Mouse (Mus musculus): ENCODE measurements around the gene Fer.

Gene Fer

GRCm38 (mm10) chr17:63863647-63864149 is 836 bp downstream of the Fer start, which contains the start of gene A930002H24Rik:
TSS of gene A930002H24Rik (minus strand) at chr17:63863791.
- in situ Hi-C loops (cut with MboI, MseI) = loop anchor here (5.0 kb wide), 1 partner anchor 461 kb away; no protein-coding TSS in a partner anchor

GRCm38 (mm10) chr17:63864171-63864571 is 1.3 kb downstream of the Fer start:
- in situ Hi-C loops (cut with MboI, MseI) = loop anchor here (5.0 kb wide), 1 partner anchor 462 kb away; no protein-coding TSS in a partner anchor

- in situ Hi-C loops (cut with MboI, MseI) = no loop called here
These were observed 8.9 kb downstream of the Fer start for GRCm38 (mm10) chr17:63871773-63872172.

GRCm38 (mm10) chr17:63878889-63879288 is 16.0 kb downstream of the Fer start:
- in situ Hi-C loops (cut with MboI, MseI) = no loop called here

GRCm38 (mm10) chr17:63880009-63880408 is 17.1 kb downstream of the Fer start:
- in situ Hi-C loops (cut with MboI, MseI) = no loop called here

GRCm38 (mm10) chr17:63886988-63887387 is 24.1 kb downstream of the Fer start:
- in situ Hi-C loops (cut with MboI, MseI) = no loop called here

- in situ Hi-C loops (cut with MboI, MseI) = no loop called here
These were observed 27.7 kb downstream of the Fer start for GRCm38 (mm10) chr17:63890611-63891010.

GRCm38 (mm10) chr17:63895829-63896228 is 33.0 kb downstream of the Fer start:
- in situ Hi-C loops (cut with MboI, MseI) = no loop called here

- in situ Hi-C loops (cut with MboI, MseI) = no loop called here
These were observed 34.2 kb downstream of the Fer start for GRCm38 (mm10) chr17:63897050-63897449.

- in situ Hi-C loops (cut with MboI, MseI) = no loop called here
These were observed 46.4 kb downstream of the Fer start for GRCm38 (mm10) chr17:63909297-63909696.

- in situ Hi-C loops (cut with MboI, MseI) = no loop called here
These were observed 58.8 kb downstream of the Fer start for GRCm38 (mm10) chr17:63921601-63922203.

GRCm38 (mm10) chr17:63925581-63925980 is 62.7 kb downstream of the Fer start:
- in situ Hi-C loops (cut with MboI, MseI) = no loop called here

GRCm38 (mm10) chr17:63930634-63931033 is 67.8 kb downstream of the Fer start:
- in situ Hi-C loops (cut with MboI, MseI) = no loop called here

GRCm38 (mm10) chr17:63931556-63931955 is 68.7 kb downstream of the Fer start:
- in situ Hi-C loops (cut with MboI, MseI) = no loop called here

GRCm38 (mm10) chr17:63935408-63935807 is 72.5 kb downstream of the Fer start:
- in situ Hi-C loops (cut with MboI, MseI) = no loop called here

GRCm38 (mm10) chr17:63937886-63938285 is 75.0 kb downstream of the Fer start:
- in situ Hi-C loops (cut with MboI, MseI) = no loop called here

- in situ Hi-C loops (cut with MboI, MseI) = no loop called here
These were observed 83.9 kb downstream of the Fer start for GRCm38 (mm10) chr17:63946772-63947171.

GRCm38 (mm10) chr17:63948811-63949210 is 85.9 kb downstream of the Fer start:
- in situ Hi-C loops (cut with MboI, MseI) = no loop called here

GRCm38 (mm10) chr17:63951436-63951835 is 88.6 kb downstream of the Fer start:
- in situ Hi-C loops (cut with MboI, MseI) = loop anchor here (10.0 kb wide), 1 partner anchor 423 kb away; no protein-coding TSS in a partner anchor

GRCm38 (mm10) chr17:63967091-63967490 is 104.2 kb downstream of the Fer start:
- in situ Hi-C loops (cut with MboI, MseI) = no loop called here

GRCm38 (mm10) chr17:63969448-63969847 is 106.6 kb downstream of the Fer start:
- in situ Hi-C loops (cut with MboI, MseI) = no loop called here

GRCm38 (mm10) chr17:63970239-63970638 is 107.4 kb downstream of the Fer start:
- in situ Hi-C loops (cut with MboI, MseI) = no loop called here

GRCm38 (mm10) chr17:63970939-63971338 is 108.1 kb downstream of the Fer start:
- in situ Hi-C loops (cut with MboI, MseI) = no loop called here

- in situ Hi-C loops (cut with MboI, MseI) = no loop called here
These were observed 109.3 kb downstream of the Fer start for GRCm38 (mm10) chr17:63972181-63972580.
